Mouse (Mus musculus): ENCODE measurements around the gene Fam173b.

DNA sequence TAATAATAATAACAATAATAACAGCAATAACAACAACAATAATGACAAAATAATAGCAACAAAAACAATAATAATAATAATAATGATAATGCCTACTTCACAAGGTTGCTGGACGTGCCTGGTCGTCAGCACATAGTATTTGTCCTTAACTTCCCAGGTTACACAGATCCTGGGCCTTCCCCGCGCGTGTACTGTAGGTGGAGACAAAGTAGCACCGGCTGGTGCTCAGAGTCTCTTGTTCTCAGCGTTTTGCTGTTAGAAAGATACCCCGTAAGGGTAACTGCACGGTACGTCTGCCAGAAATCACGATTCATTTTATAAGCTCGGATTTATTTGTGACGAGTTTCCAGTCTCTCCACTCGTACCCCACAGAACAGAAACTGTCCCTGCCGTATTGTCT lies 774 bp downstream of the Fam173b start:
- TF ChIP-seq POLR2A (IDR thresholded peaks at IDR 0.05; ENCODE audit: low read depth, low read length) = no peak
- TF ChIP-seq JUND (conservative IDR thresholded peaks at IDR 0.05; ENCODE audit: low read depth, low read length) = no peak
- no peak for TF ChIP-seq TCF12 (IDR thresholded peaks at IDR 0.05; ENCODE audit: low read depth, low read length)
- no peak for TF ChIP-seq UBTF (IDR thresholded peaks at IDR 0.05; ENCODE audit: low read depth, low read length)

All from CH12.LX (cell line).